Mouse (Mus musculus) midbrain, embryonic 16.5 days (tissue): ENCODE data around the gene Kcne1. TPM values are rescaled to one million over a fixed set of nuclear protein-coding genes. Genes with fewer than 3 reads are reported as not detected.

Source experiments
- ATAC-seq: fragments of 200-750 bp; cut with Nextera tagmentation; 2 replicates; pipeline ENCODE4 v1.8.0; 2017; ENCODE audit warnings: moderate TSS enrichment
- H3K27ac ChIP-seq: fragments of 300-500 bp; sonication (generic); 2 replicates; pipeline ENCODE4 v1.5.1; 2014; ENCODE audit warnings: mild to moderate bottlenecking, low read length, mixed read lengths
- H3K27me3 ChIP-seq: fragments of 300-500 bp; sonication (generic); 2 replicates; pipeline ENCODE4 v1.6.1; 2014; ENCODE audit warnings: low read depth, low read length, mixed read lengths; ENCODE audit not compliant: control insufficient read depth, insufficient read depth
- H3K36me3 ChIP-seq: fragments of 300-500 bp; sonication (generic); 2 replicates; pipeline ENCODE4 v1.6.1; 2014; ENCODE audit warnings: mild to moderate bottlenecking, low read length, moderate library complexity, mixed read lengths; ENCODE audit not compliant: control insufficient read depth, insufficient read depth
- H3K4me1 ChIP-seq: fragments of 300-500 bp; sonication (generic); 2 replicates; pipeline ENCODE4 v1.6.1; 2014; ENCODE audit warnings: mild to moderate bottlenecking, low read length, mixed read lengths; ENCODE audit not compliant: control insufficient read depth, insufficient read depth
- H3K4me2 ChIP-seq: fragments of 300-500 bp; sonication (generic); 2 replicates; pipeline ENCODE4 v1.6.1; 2014; ENCODE audit warnings: mild to moderate bottlenecking, low read length, mixed read lengths
- H3K4me3 ChIP-seq: fragments of 300-500 bp; sonication (generic); 2 replicates; pipeline ENCODE4 v1.5.1; 2014; ENCODE audit warnings: low read depth, mild to moderate bottlenecking, low read length, moderate library complexity, mixed read lengths
- H3K9ac ChIP-seq: fragments of 300-500 bp; sonication (generic); 2 replicates; pipeline ENCODE4 v1.6.1; 2014; ENCODE audit warnings: low read depth, low read length, mixed read lengths
- H3K9me3 ChIP-seq: fragments of 300-500 bp; sonication (generic); replicated peaks from 2 replicates; pipeline ENCODE4 v1.6.1; 2014; ENCODE audit warnings: mild to moderate bottlenecking, low read length, mixed read lengths; ENCODE audit not compliant: control insufficient read depth, poor library complexity, severe bottlenecking
- WGBS: fragments of 180-500 bp; shearing (Covaris S2); extraction: QIAGEN DNeasy Blood & Tissue Kit; methylation state at CpG from one replicate; pipeline ENCODE4 v1.1.7; 2014; 5-methylcytosine and 5-hydroxymethylcytosine counted together
- polyA plus RNA-seq: library from polyadenylated mRNA; unstranded; fragments of >200 nt; fragmentation: Nextera tagmentation; extraction: Ambion mirVana; gene quantifications from 2 replicates; pipeline ENCODE4 v1.2.1, GENCODE M21; 2015

Kcne1 gene
- polyA plus RNA-seq, 1 experiment from 2014 or later, result not detected

GRCm38 (mm10) chr16:92397745-92398573 lies 38.7 kb upstream of the Kcne1 start:
- Histone ChIP-seq H3K4me1 (peaks cover 30% of the 10 kb centered on the region), H3K27ac (no peak overlapping the region), H3K4me2 (no peak overlapping the region; the same call in 1 of the 2 replicates), H3K27me3 (no peaks in the 10 kb centered on the region), H3K9me3 (no peaks in the 10 kb centered on the region), H3K36me3 (peaks cover 7% of the 10 kb centered on the region; the same call in 1 of the 2 replicates), H3K9ac (no peak overlapping the region), H3K4me3 (no peak overlapping the region)
- 58% methylated on average over 10 of the region's 10 CpGs for WGBS
- no peak for ATAC-seq

DNA sequence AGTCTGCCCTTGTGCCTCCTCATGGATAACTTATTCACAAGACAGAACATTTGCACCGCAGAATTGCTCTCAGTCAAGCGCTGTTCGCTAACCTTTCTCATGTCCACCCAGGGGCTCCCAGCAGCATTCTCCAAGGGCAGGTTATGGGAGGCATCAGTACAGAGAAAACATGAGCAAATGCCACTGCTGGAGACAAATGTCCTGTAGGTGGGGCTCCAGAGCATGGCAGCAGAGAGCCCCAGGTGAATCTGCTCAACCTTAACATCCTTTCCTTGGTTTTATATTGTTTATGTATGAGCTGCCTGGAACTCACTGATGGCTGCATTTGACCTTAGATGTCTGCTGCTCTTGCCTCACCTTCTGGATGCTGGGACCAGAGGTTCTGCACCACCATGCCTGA lies 34.5 kb upstream of the Kcne1 start:
- Histone ChIP-seq H3K4me2 (no peak overlapping the region), H3K4me1 (peaks cover 7% of the 10 kb centered on the region), H3K27me3 (no peaks in the 10 kb centered on the region), H3K9me3 (no peaks in the 10 kb centered on the region), H3K36me3 (peaks cover 9% of the 10 kb centered on the region; the same call in 1 of the 2 replicates), H3K27ac (no peak overlapping the region), H3K4me3 (no peak overlapping the region), H3K9ac (no peak overlapping the region)
- WGBS, result 98% methylated on average over 3 of the region's 3 CpGs
- no peak for ATAC-seq

DNA sequence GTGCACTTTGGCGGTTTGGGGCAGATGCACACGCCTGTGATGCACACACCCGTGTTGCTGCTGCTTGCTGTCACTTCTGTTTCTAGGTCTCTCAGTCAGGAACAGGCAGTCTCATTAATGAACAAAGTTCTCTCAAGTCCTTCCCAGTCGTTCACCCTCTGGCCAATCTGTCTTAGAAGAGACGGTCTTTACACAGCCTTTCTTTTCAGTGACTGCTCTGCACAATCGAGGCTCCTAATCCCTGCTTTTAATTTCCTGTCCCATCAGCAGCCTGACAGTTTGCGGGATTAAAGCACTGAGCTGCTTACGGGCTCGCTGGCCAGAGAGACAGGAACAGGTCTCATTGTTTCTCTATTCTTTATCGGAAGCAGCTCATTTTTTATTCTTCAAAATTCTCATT lies 28.4 kb upstream of the Kcne1 start:
- no peaks in the 10 kb centered on the region for H3K36me3 ChIP-seq
- no peak for ATAC-seq
- 0 out of 2 replicates have a peak, but pooled peaks cover 3% of the 10 kb centered on the region for H3K4me1 ChIP-seq
- H3K4me3 ChIP-seq, result no peak overlapping the region
- no peak overlapping the region for H3K4me2 ChIP-seq
- no peaks in the 10 kb centered on the region for H3K9me3 ChIP-seq
- H3K27ac ChIP-seq, result no peak overlapping the region
- no peaks in the 10 kb centered on the region for H3K27me3 ChIP-seq
- no peak overlapping the region for H3K9ac ChIP-seq
- 22% methylated on average over 10 of the region's 10 CpGs for WGBS

- H3K9me3 ChIP-seq, result no peaks in the 10 kb centered on the region
- no peaks in the 10 kb centered on the region for H3K27me3 ChIP-seq
- no peak overlapping the region for H3K27ac ChIP-seq
- WGBS, result 6% methylated on average over 2 of the region's 2 CpGs
- ATAC-seq, result no peak
- H3K36me3 ChIP-seq, result no peaks in the 10 kb centered on the region
- H3K4me3 ChIP-seq, result no peak overlapping the region
- H3K4me1 ChIP-seq, result peaks cover 8% of the 10 kb centered on the region
- H3K9ac ChIP-seq, result no peak overlapping the region
- no peak overlapping the region for H3K4me2 ChIP-seq
Observed at GRCm38 (mm10) chr16:92385062-92385461, 25.8 kb upstream of the Kcne1 start.

DNA sequence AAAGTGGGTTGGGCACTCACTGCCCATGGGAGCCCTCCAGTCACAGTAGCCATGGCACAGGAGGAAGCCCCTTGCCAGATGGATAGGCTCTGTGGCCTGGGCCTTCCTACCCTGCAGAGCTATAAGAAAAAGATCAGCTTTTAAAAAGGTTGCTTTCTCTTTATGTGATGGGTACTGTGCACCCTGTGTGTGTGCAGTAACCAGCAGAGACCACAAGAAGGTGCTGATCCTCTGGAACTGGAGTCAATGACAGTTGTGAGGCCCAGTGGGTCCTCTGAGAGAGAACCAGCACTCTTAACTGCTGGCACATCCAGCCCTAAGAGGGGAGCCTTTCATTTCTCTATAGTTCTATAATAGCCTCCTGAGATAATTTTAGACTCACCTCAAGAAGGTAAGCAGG lies 24.1 kb upstream of the Kcne1 start:
- H3K27ac ChIP-seq, result no peak overlapping the region
- H3K4me1 ChIP-seq, result peaks cover 5% of the 10 kb centered on the region
- ATAC-seq, result no peak

GRCm38 (mm10) chr16:92382508-92382907 lies 23.2 kb upstream of the Kcne1 start:
- WGBS, result 35% methylated on average over 6 of the region's 6 CpGs
- Histone ChIP-seq H3K9me3 (no peaks in the 10 kb centered on the region), H3K27ac (no peak overlapping the region), H3K4me1 (peaks cover 5% of the 10 kb centered on the region), H3K27me3 (no peaks in the 10 kb centered on the region), H3K4me2 (no peak overlapping the region), H3K9ac (no peak overlapping the region), H3K4me3 (no peak overlapping the region), H3K36me3 (no peaks in the 10 kb centered on the region)
- peak; percentile 85; the same call in 1 of the 2 replicates for ATAC-seq

More for the DNA sequence above, 24.1 kb upstream of the Kcne1 start:
- Histone ChIP-seq H3K9me3 (no peaks in the 10 kb centered on the region), H3K4me2 (no peak overlapping the region), H3K36me3 (no peaks in the 10 kb centered on the region), H3K27me3 (no peaks in the 10 kb centered on the region), H3K4me3 (no peak overlapping the region), H3K9ac (no peak overlapping the region)

DNA sequence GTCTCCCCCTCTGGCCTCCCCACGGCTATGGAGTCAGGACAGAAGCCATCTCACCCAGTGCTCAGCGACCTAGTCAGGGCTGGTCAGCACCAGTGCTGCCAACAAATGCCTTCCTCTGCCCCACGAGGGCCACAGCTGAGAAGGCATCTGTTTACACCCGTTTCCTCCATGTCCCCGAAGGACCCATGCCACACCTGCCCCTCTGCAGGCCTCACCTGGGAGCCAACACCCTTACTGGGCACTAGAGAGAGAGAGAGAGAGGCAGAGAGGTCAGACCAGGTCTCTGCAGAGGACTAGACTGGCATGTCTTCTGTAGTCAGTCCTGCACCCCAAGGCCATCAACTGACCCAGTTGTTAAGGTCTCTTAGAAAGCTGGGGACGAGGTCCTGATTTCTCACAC lies 21.8 kb upstream of the Kcne1 start:
- H3K9ac ChIP-seq, result no peak overlapping the region
- H3K4me3 ChIP-seq, result no peak overlapping the region
- H3K4me1 ChIP-seq, result peaks cover 5% of the 10 kb centered on the region
- no peaks in the 10 kb centered on the region for H3K9me3 ChIP-seq
- no peak overlapping the region for H3K27ac ChIP-seq
- no peaks in the 10 kb centered on the region for H3K27me3 ChIP-seq
- no peaks in the 10 kb centered on the region for H3K36me3 ChIP-seq
- H3K4me2 ChIP-seq, result no peak overlapping the region
- 87% methylated on average over 6 of the region's 6 CpGs for WGBS
- no peak for ATAC-seq

GRCm38 (mm10) chr16:92376976-92377375 lies 17.7 kb upstream of the Kcne1 start:
- Histone ChIP-seq H3K27ac (no peak overlapping the region), H3K36me3 (no peaks in the 10 kb centered on the region), H3K9ac (no peak overlapping the region), H3K4me3 (no peak overlapping the region), H3K27me3 (no peaks in the 10 kb centered on the region), H3K4me2 (no peak overlapping the region), H3K4me1 (peaks cover under 1% of the 10 kb centered on the region; the same call in 1 of the 2 replicates), H3K9me3 (no peaks in the 10 kb centered on the region)
- ATAC-seq, result no peak
- 97% methylated on average over 6 of the region's 6 CpGs for WGBS

GRCm38 (mm10) chr16:92371623-92372022 lies 12.4 kb upstream of the Kcne1 start:
- no peaks in the 10 kb centered on the region for H3K36me3 ChIP-seq
- WGBS, result 53% methylated on average over 5 of the region's 5 CpGs
- no peaks in the 10 kb centered on the region for H3K27me3 ChIP-seq
- no peak overlapping the region for H3K4me2 ChIP-seq
- ATAC-seq, result no peak
- no peaks in the 10 kb centered on the region; the same call in 1 of the 2 replicates for H3K4me1 ChIP-seq
- H3K4me3 ChIP-seq, result no peak overlapping the region
- no peaks in the 10 kb centered on the region for H3K9me3 ChIP-seq
- no peak overlapping the region for H3K9ac ChIP-seq
- H3K27ac ChIP-seq, result no peak overlapping the region
